Mouse (Mus musculus) E14TG2a.4 (cell line): ENCODE data around the gene Foxr1.
"Not testable (repeated sequence)": the region's sequence is repeated elsewhere in the genome, so short reads cannot be mapped to it uniquely, and the experiment has no call there.

Experiments
- H3K27me3 ChIP-seq: 2 replicates; pipeline ENCODE4 v1.6.1; 2014; ENCODE audit warnings: low read length, control low read depth; ENCODE audit not compliant: insufficient read depth
- H3K36me3 ChIP-seq: 2 replicates; pipeline ENCODE4 v1.6.1; 2014; ENCODE audit warnings: low read length, control low read depth; ENCODE audit not compliant: insufficient read depth
- H3K4me1 ChIP-seq: replicated peaks from 2 replicates; pipeline ENCODE4 v1.6.1; 2014; ENCODE audit warnings: low read depth, low read length, control low read depth
- H3K4me3 ChIP-seq: replicated peaks from 2 replicates; pipeline ENCODE4 v1.5.1; 2014; ENCODE audit warnings: mild to moderate bottlenecking, low read length
- H3K9me3 ChIP-seq: 2 replicates; pipeline ENCODE4 v1.6.1; 2014; ENCODE audit warnings: low read length, control low read depth
- CTCF ChIP-seq: conservative IDR thresholded peaks from 2 replicates; pipeline ENCODE4 v1.5.1; 2014; ENCODE audit warnings: low read length
- NANOG ChIP-seq: IDR thresholded peaks from 2 replicates; pipeline ENCODE4 v1.6.1; 2014; ENCODE audit warnings: borderline replicate concordance, low read length, mixed read lengths
- POU5F1 ChIP-seq: IDR thresholded peaks from 2 replicates; pipeline ENCODE4 v1.6.1; 2014; ENCODE audit warnings: low read length, borderline replicate concordance

Gene Foxr1

GRCm38 (mm10) chr9:44410647-44411336 lies 30.1 kb downstream of the Foxr1 start:
- peaks cover 75% of the 10 kb centered on the region for H3K36me3 ChIP-seq
- TF ChIP-seq POU5F1 (no peak), CTCF (no peak), NANOG (no peak)
- H3K4me1 ChIP-seq: peaks cover 50% of the 10 kb centered on the region
- H3K9me3 ChIP-seq: no peaks in the 10 kb centered on the region
- no peaks in the 10 kb centered on the region for H3K27me3 ChIP-seq
- peak overlapping the region; percentile 92 for H3K4me3 ChIP-seq

GRCm38 (mm10) chr9:44408693-44409092 lies 32.2 kb downstream of the Foxr1 start:
- not testable (repeated sequence) for H3K27me3 ChIP-seq, H3K9me3 ChIP-seq
- Histone ChIP-seq H3K36me3 (peaks cover 78% of the 10 kb centered on the region), H3K4me1 (peaks cover 67% of the 10 kb centered on the region), H3K4me3 (peak overlapping the region; percentile 92)

GRCm38 (mm10) chr9:44407752-44408097 lies 33.2 kb downstream of the Foxr1 start:
- H3K27me3 ChIP-seq: no peaks in the 10 kb centered on the region
- peak overlapping the region; percentile 92 for H3K4me3 ChIP-seq
- no peaks in the 10 kb centered on the region for H3K9me3 ChIP-seq
- H3K36me3 ChIP-seq: peaks cover 78% of the 10 kb centered on the region
- H3K4me1 ChIP-seq: peaks cover 65% of the 10 kb centered on the region
- TF ChIP-seq NANOG: no peak
- TF ChIP-seq CTCF: no peak
- no peak for TF ChIP-seq POU5F1

- Histone ChIP-seq H3K4me3 (peak within 1 kb of the TSS; percentile 92), H3K27me3 (no peaks in the 10 kb centered on the region), H3K9me3 (no peaks in the 10 kb centered on the region), H3K36me3 (peaks cover 78% of the 10 kb centered on the region), H3K4me1 (peaks cover 59% of the 10 kb centered on the region)
- no peak for TF ChIP-seq CTCF
- no peak for TF ChIP-seq POU5F1
- no peak for TF ChIP-seq NANOG
Observed at GRCm38 (mm10) chr9:44406906-44407751, 33.8 kb downstream of the Foxr1 start, which contains the start of the genes Rps25 and Trappc4. TSS of gene Rps25 (plus strand) at chr9:44407139. TSS of gene Trappc4 (minus strand) at chr9:44407600.

- Histone ChIP-seq H3K9me3 (no peaks in the 10 kb centered on the region), H3K27me3 (no peaks in the 10 kb centered on the region), H3K4me1 (peaks cover 46% of the 10 kb centered on the region), H3K36me3 (peaks cover 78% of the 10 kb centered on the region), H3K4me3 (no peak overlapping the region)
- TF ChIP-seq CTCF (no peak), NANOG (no peak), POU5F1 (no peak)
Observed at GRCm38 (mm10) chr9:44405011-44405410, 35.9 kb downstream of the Foxr1 start.

GRCm38 (mm10) chr9:44401081-44401480 lies 39.9 kb downstream of the Foxr1 start:
- H3K9me3 ChIP-seq: no peaks in the 10 kb centered on the region

GRCm38 (mm10) chr9:44399795-44400114 lies 41.2 kb downstream of the Foxr1 start:
- H3K4me3 ChIP-seq: no peak overlapping the region
- TF ChIP-seq POU5F1 (no peak), CTCF (no peak), NANOG (no peak)
- H3K4me1 ChIP-seq: peaks cover 56% of the 10 kb centered on the region
- H3K36me3 ChIP-seq: peaks cover 63% of the 10 kb centered on the region
- peaks cover 10% of the 10 kb centered on the region for H3K27me3 ChIP-seq
- H3K9me3 ChIP-seq: no peaks in the 10 kb centered on the region

More at GRCm38 (mm10) chr9:44401081-44401480, 39.9 kb downstream of the Foxr1 start:
- peaks cover 10% of the 10 kb centered on the region for H3K27me3 ChIP-seq
- H3K4me3 ChIP-seq: no peak overlapping the region
- H3K4me1 ChIP-seq: peaks cover 64% of the 10 kb centered on the region
- TF ChIP-seq CTCF (no peak), NANOG (no peak), POU5F1 (no peak)
- H3K36me3 ChIP-seq: peaks cover 74% of the 10 kb centered on the region

GRCm38 (mm10) chr9:44399114-44399794 lies 41.7 kb downstream of the Foxr1 start:
- Histone ChIP-seq H3K27me3 (peaks cover 10% of the 10 kb centered on the region), H3K4me1 (peaks cover 50% of the 10 kb centered on the region), H3K4me3 (no peak overlapping the region), H3K9me3 (no peaks in the 10 kb centered on the region), H3K36me3 (peaks cover 58% of the 10 kb centered on the region)
- TF ChIP-seq NANOG: no peak
- TF ChIP-seq CTCF: no peak
- no peak for TF ChIP-seq POU5F1
